Mouse (Mus musculus): ENCODE measurements around the gene Dusp7.

GRCm38 (mm10) chr9:106365333-106365732 lies 3.1 kb upstream of the Dusp7 start:
- TF ChIP-seq POLR2A (IDR thresholded peaks at IDR 0.05; ENCODE audit: low read depth, low read length) = no peak
- TF ChIP-seq CTCF (IDR thresholded peaks at IDR 0.05; ENCODE audit: extremely low read depth, insufficient read length, insufficient replicate concordance, low read depth, low read length) = no peak
